Comparison of ENCODE assay signal across 27 mouse cellular contexts in the genomic region with DNA sequence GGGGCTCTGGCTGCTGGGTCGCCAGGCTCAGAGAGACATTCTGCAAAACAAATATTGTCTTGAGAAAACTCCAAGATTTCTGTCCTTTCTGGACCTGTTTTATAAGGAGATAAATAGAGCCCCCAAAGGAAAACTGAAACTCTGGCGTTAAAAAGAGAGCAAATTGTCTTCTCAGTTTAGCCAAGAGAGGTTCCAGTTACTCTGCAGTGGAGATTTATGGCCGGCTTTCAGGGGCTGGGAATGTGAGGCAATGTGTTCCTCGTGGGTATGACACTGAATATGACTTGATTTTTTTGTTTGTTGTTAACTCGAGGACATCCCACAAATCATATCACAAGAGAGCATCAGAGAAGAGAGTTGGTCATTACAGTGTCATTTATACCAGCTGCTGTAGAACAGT.
DNase-seq lines count a peak whose midpoint lies in the region; ATAC-seq and TF ChIP-seq lines count a peak whose summit lies in the region.
"Had no signal": no experiment of that assay in that cellular context is flagged by ENCODE, and none has a peak within 500 bp of the region (broad histone marks: within the 10 kb centered on the region; RNA-seq: fewer than 3 reads in every experiment).

No protein-coding gene starts in this region.

- no peak overlapping the region for H3K4me2 ChIP-seq in kidney, embryonic 14.5 days (replicated peaks; ENCODE audit: low read depth, low read length)
- 0 out of 2 replicates have a peak overlapping the region, but pooled peaks have one; percentile 38 for H3K4me2 ChIP-seq in CH12.LX (ENCODE audit: insufficient read depth, low read depth, poor library complexity, severe bottlenecking)
- H3K4me2 ChIP-seq: embryonic facial prominence, embryonic 12.5 days; heart, embryonic 12.5 days; hindbrain, embryonic 15.5 days; limb, embryonic 12.5 days; liver, embryonic 15.5 days; lung, embryonic 14.5 days; midbrain, embryonic 15.5 days; neural tube, embryonic 15.5 days; stomach, embryonic 15.5 days had no signal

- no peaks in the 10 kb centered on the region for H3K79me2 ChIP-seq in CH12.LX (replicated peaks; ENCODE audit: control insufficient read depth, extremely low read depth, insufficient read depth, poor library complexity, severe bottlenecking)

- H3K36me3 ChIP-seq in heart, embryonic 10.5 days: no peaks in the 10 kb centered on the region
- no peaks in the 10 kb centered on the region for H3K36me3 ChIP-seq in kidney, embryonic 14.5 days (ENCODE audit: control insufficient read depth, insufficient read depth, low read length)
- no peaks in the 10 kb centered on the region for H3K36me3 ChIP-seq in CH12.LX (replicated peaks in 1 of 2; ENCODE audit: control insufficient read depth in 1 of 2, insufficient read depth in 1 of 2, low read length in 1 of 2)
- H3K36me3 ChIP-seq: embryonic facial prominence, embryonic 12.5 days; heart, embryonic 12.5 days; hindbrain, embryonic 10.5 days; hindbrain, embryonic 15.5 days; limb, embryonic 12.5 days; liver, embryonic 15.5 days; midbrain, embryonic 10.5 days; midbrain, embryonic 15.5 days; neural tube, embryonic 15.5 days; stomach, embryonic 15.5 days had no signal

- 0 out of 2 replicates have a peak, but pooled peaks cover 3% of the 10 kb centered on the region for H3K4me1 ChIP-seq in heart, embryonic 10.5 days
- peaks cover 2% of the 10 kb centered on the region; the same call in 1 of the 2 replicates for H3K4me1 ChIP-seq in kidney, embryonic 14.5 days (ENCODE audit: control insufficient read depth, insufficient read depth, low read length)
- H3K4me1 ChIP-seq in CH12.LX (ENCODE audit: control insufficient read depth in 1 of 2, insufficient read depth in 2 of 2): no peaks in the 10 kb centered on the region
- H3K4me1 ChIP-seq: embryonic facial prominence, embryonic 12.5 days; heart, embryonic 12.5 days; hindbrain, embryonic 15.5 days; liver, embryonic 15.5 days; midbrain, embryonic 15.5 days; stomach, embryonic 15.5 days had no signal

- no peak for TF ChIP-seq RAD21 in CH12.LX (IDR thresholded peaks at IDR 0.05; ENCODE audit: low read depth, low read length)

- dilution Hi-C loops in CH12.LX (cut with MboI; ENCODE audit: extremely low pct_ligation_motif_present, extremely low pct_unique_long_range_greater_than_20kb, low sequenced_read_pairs): no loop called here

- H3K9me3 ChIP-seq in heart, embryonic 10.5 days: no peaks in the 10 kb centered on the region
- no peaks in the 10 kb centered on the region for H3K9me3 ChIP-seq in kidney, embryonic 14.5 days (ENCODE audit: control insufficient read depth, low read length)
- H3K9me3 ChIP-seq in CH12.LX (replicated peaks; ENCODE audit: low read length): no peaks in the 10 kb centered on the region
- H3K9me3 ChIP-seq: embryonic facial prominence, embryonic 12.5 days; heart, embryonic 12.5 days; hindbrain, embryonic 10.5 days; hindbrain, embryonic 15.5 days; limb, embryonic 12.5 days; liver, embryonic 15.5 days; midbrain, embryonic 10.5 days; midbrain, embryonic 15.5 days; neural tube, embryonic 15.5 days; stomach, embryonic 15.5 days had no signal

- no peak for ATAC-seq in kidney, embryonic 14.5 days (ENCODE audit: low FRiP score, low TSS enrichment)
- ATAC-seq: forebrain, embryonic 14.5 days; inflammation-experienced regulatory T-cells, adult 6 months; midbrain, embryonic 15.5 days had no signal

- 71% methylated on average over 5 of the region's 5 CpGs for WGBS in heart, embryonic 10.5 days
- WGBS in kidney, embryonic 14.5 days: 13% methylated on average over 5 of the region's 5 CpGs

- in situ Hi-C loops in CH12.LX (cut with MboI; ENCODE audit: low pct_ligation_motif_present, low pct_unique_long_range_greater_than_20kb, low sequenced_read_pairs): no loop called here

- DNase-seq in heart, adult 11 months: peak; percentile 92
- no peak for DNase-seq in heart, embryonic 10.5 days (ENCODE audit: low spot score)
- DNase-seq in kidney, adult 9 months: peak; percentile 20
- DNase-seq in CH12.LX (ENCODE audit: extremely low read depth): no peak
- peak; percentile 68 for DNase-seq in gastrocnemius, postnatal 25 days
- DNase-seq in adrenal gland, postnatal 25 days: no peak
- DNase-seq: adrenal gland, postnatal 14 days; cerebellum, adult 11-12 months; cerebellum, adult 9-11 months; embryo, embryonic 11 days; lung, embryonic 14.5 days; lung, postnatal 14 days; retina, postnatal 1 day; right cerebral cortex, postnatal 14 days had no signal

- TF ChIP-seq POLR2A in CH12.LX (IDR thresholded peaks at IDR 0.05; ENCODE audit: low read depth, low read length): no peak

- TF ChIP-seq CTCF in CH12.LX (conservative IDR thresholded peaks at IDR 0.05 in 1 of 2, IDR thresholded peaks at IDR 0.05 in 1 of 2; ENCODE audit: low read depth in 2 of 2, low read length in 2 of 2): no peak

- H3K4me3 ChIP-seq in heart, embryonic 10.5 days: no peak overlapping the region
- H3K4me3 ChIP-seq in kidney, embryonic 14.5 days (ENCODE audit: low read length): no peak overlapping the region
- no peak overlapping the region for H3K4me3 ChIP-seq in CH12.LX (replicated peaks in 1 of 3; ENCODE audit: low read depth in 2 of 3, low read length in 2 of 3, poor library complexity in 1 of 3)
- H3K4me3 ChIP-seq: embryonic facial prominence, embryonic 12.5 days; heart, embryonic 12.5 days; hindbrain, embryonic 10.5 days; hindbrain, embryonic 15.5 days; limb, embryonic 12.5 days; liver, embryonic 15.5 days; midbrain, embryonic 10.5 days; midbrain, embryonic 15.5 days; neural tube, embryonic 15.5 days; stomach, embryonic 15.5 days had no signal

- H3K27ac ChIP-seq in heart, embryonic 10.5 days: no peak overlapping the region
- H3K27ac ChIP-seq in kidney, embryonic 14.5 days (ENCODE audit: low read depth, low read length): no peak overlapping the region
- no peak overlapping the region for H3K27ac ChIP-seq in CH12.LX (ENCODE audit: insufficient read depth, low read depth)
- H3K27ac ChIP-seq: embryonic facial prominence, embryonic 12.5 days; hindbrain, embryonic 10.5 days; hindbrain, embryonic 15.5 days; limb, embryonic 12.5 days; liver, embryonic 15.5 days; midbrain, embryonic 10.5 days; midbrain, embryonic 15.5 days; neural tube, embryonic 15.5 days; stomach, embryonic 15.5 days had no signal

- no peaks in the 10 kb centered on the region for H3K27me3 ChIP-seq in heart, embryonic 10.5 days (ENCODE audit: insufficient read depth, poor library complexity, severe bottlenecking)
- H3K27me3 ChIP-seq in kidney, embryonic 14.5 days (ENCODE audit: control insufficient read depth, insufficient read depth, low read length): no peaks in the 10 kb centered on the region
- peaks cover 8% of the 10 kb centered on the region for H3K27me3 ChIP-seq in CH12.LX (replicated peaks)
- H3K27me3 ChIP-seq: embryonic facial prominence, embryonic 12.5 days; heart, embryonic 12.5 days; hindbrain, embryonic 15.5 days; limb, embryonic 12.5 days; liver, embryonic 15.5 days; midbrain, embryonic 15.5 days; neural tube, embryonic 15.5 days; stomach, embryonic 15.5 days had no signal

- H3K9ac ChIP-seq in kidney, embryonic 14.5 days (ENCODE audit: low read depth, low read length): no peak overlapping the region
- no peak overlapping the region for H3K9ac ChIP-seq in CH12.LX (ENCODE audit: insufficient read depth, low read depth)
- H3K9ac ChIP-seq: embryonic facial prominence, embryonic 12.5 days; heart, embryonic 12.5 days; hindbrain, embryonic 15.5 days; limb, embryonic 12.5 days; liver, embryonic 15.5 days; lung, embryonic 14.5 days; midbrain, embryonic 15.5 days; neural tube, embryonic 15.5 days; stomach, embryonic 15.5 days had no signal

- no peak for TF ChIP-seq EP300 in CH12.LX (IDR thresholded peaks at IDR 0.05; ENCODE audit: low read length)

TF ChIP-seq in CH12.LX, 34 proteins besides CTCF, POLR2A, EP300 and RAD21:
- no peak for TF ChIP-seq USF1 (IDR thresholded peaks at IDR 0.05; ENCODE audit: low read depth, low read length)
- no peak for TF ChIP-seq SMC3 (IDR thresholded peaks at IDR 0.05; ENCODE audit: low read depth, low read length)
- TF ChIP-seq MAZ (IDR thresholded peaks at IDR 0.05; ENCODE audit: low read depth, low read length): no peak
- no peak for TF ChIP-seq KAT2A (IDR thresholded peaks at IDR 0.05; ENCODE audit: insufficient replicate concordance, low read length)
- TF ChIP-seq CHD2 (IDR thresholded peaks at IDR 0.05; ENCODE audit: low read length): no peak
- no peak for TF ChIP-seq ZMIZ1 (IDR thresholded peaks at IDR 0.05; ENCODE audit: low read depth, low read length)
- no peak for TF ChIP-seq SIN3A (IDR thresholded peaks at IDR 0.05; ENCODE audit: low read length)
- TF ChIP-seq HCFC1 (IDR thresholded peaks at IDR 0.05; ENCODE audit: low read depth, low read length): no peak
- TF ChIP-seq GABPA (IDR thresholded peaks at IDR 0.05; ENCODE audit: insufficient replicate concordance, low read depth, low read length): no peak
- TF ChIP-seq NELFE (IDR thresholded peaks at IDR 0.05; ENCODE audit: low read depth, low read length): no peak
- no peak for TF ChIP-seq ZKSCAN1 (IDR thresholded peaks at IDR 0.05; ENCODE audit: borderline replicate concordance, low read depth, low read length)
- no peak for TF ChIP-seq MEF2A (IDR thresholded peaks at IDR 0.05; ENCODE audit: borderline replicate concordance, low read depth, low read length)
- no peak for TF ChIP-seq TCF12 (IDR thresholded peaks at IDR 0.05; ENCODE audit: low read depth, low read length)
- TF ChIP-seq ELF1 (IDR thresholded peaks at IDR 0.05; ENCODE audit: low read depth, low read length): no peak
- no peak for TF ChIP-seq PAX5 (IDR thresholded peaks at IDR 0.05; ENCODE audit: low read length)

Comparison
In these comparisons a context has a peak if more than half of its experiments do, and no peak if none do; other contexts are left out.
1. DNase-seq: peak in heart, adult 11 months (single experiment), kidney, adult 9 months (single experiment) and gastrocnemius, postnatal 25 days (single experiment); none in heart, embryonic 10.5 days (single experiment), CH12.LX (single experiment) and adrenal gland, postnatal 25 days (single experiment).